Mouse (Mus musculus) myocyte (in vitro differentiated cells): ENCODE data around the gene Zfp800.

ENCODE experiments used
- CEBPB ChIP-seq: IDR thresholded peaks from 2 replicates; pipeline ENCODE4 v1.6.1; 2011; ENCODE audit warnings: mild to moderate bottlenecking, moderate library complexity; ENCODE audit not compliant: poor library complexity, insufficient read depth, severe bottlenecking
- E2F4 ChIP-seq: IDR thresholded peaks from one replicate; pipeline ENCODE4 v1.6.1; 2011; ENCODE audit warnings: mild to moderate bottlenecking, control low read depth, moderate library complexity; ENCODE audit not compliant: insufficient read depth
- MAX ChIP-seq: IDR thresholded peaks from one replicate; pipeline ENCODE4 v1.6.1; 2011; ENCODE audit warnings: low read depth, mild to moderate bottlenecking, control low read depth
- MYOG ChIP-seq, 3 experiments: IDR thresholded peaks; one replicate each; pipeline ENCODE4 v1.6.1; 2011; ENCODE audit warnings: control low read depth in 2 of 3, low read depth in 2 of 3, mild to moderate bottlenecking in 2 of 3; ENCODE audit not compliant: insufficient read length in 2 of 3, control insufficient read depth in 1 of 3, insufficient read depth in 1 of 3
- POLR2A ChIP-seq: IDR thresholded peaks from one replicate; pipeline ENCODE4 v1.6.1; 2011; ENCODE audit warnings: low read depth, mild to moderate bottlenecking, control low read depth, moderate library complexity; ENCODE audit not compliant: insufficient read length
- POLR2AphosphoS2 ChIP-seq: IDR thresholded peaks from one replicate; pipeline ENCODE4 v1.6.1; 2011; ENCODE audit warnings: low read depth, control low read depth; ENCODE audit not compliant: insufficient read length
- TCF12 ChIP-seq: IDR thresholded peaks from one replicate; pipeline ENCODE4 v1.6.1; 2011; ENCODE audit warnings: mild to moderate bottlenecking, control low read depth; ENCODE audit not compliant: poor library complexity, insufficient read depth, severe bottlenecking
- TCF3 ChIP-seq: IDR thresholded peaks from one replicate; pipeline ENCODE4 v1.6.1; 2011; ENCODE audit warnings: low read depth, control low read depth; ENCODE audit not compliant: insufficient read length
- USF1 ChIP-seq: IDR thresholded peaks from one replicate; pipeline ENCODE4 v1.6.1; 2011; ENCODE audit warnings: low read depth, mild to moderate bottlenecking, control low read depth, moderate library complexity

GRCm38 (mm10) chr6:28341174-28341573 is 56.6 kb downstream of the Zfp800 start:
- no peak for TF ChIP-seq POLR2A
- TF ChIP-seq E2F4: no peak
- TF ChIP-seq CEBPB: no peak
- TF ChIP-seq TCF12: no peak
- TF ChIP-seq USF1: no peak
- no peak for TF ChIP-seq POLR2AphosphoS2
- no peak for TF ChIP-seq MAX
- TF ChIP-seq MYOG (IDR thresholded peaks at IDR 0.05; ENCODE audit: control insufficient read depth in 1 of 3, insufficient read depth in 1 of 3, insufficient read length in 2 of 3, low read depth in 2 of 3): no peak
- TF ChIP-seq TCF3: no peak
